Mouse (Mus musculus) lung, embryonic 14.5 days (tissue): ENCODE data around the gene Pou3f3. TPM values are rescaled to one million over a fixed set of nuclear protein-coding genes. Genes with fewer than 3 reads are reported as not detected.
A peak's percentile ranks its signal among the peaks of the same experiment; 100 is the strongest.

Experiments used
- ATAC-seq: fragments of 200-750 bp; cut with Nextera tagmentation; 2 replicates; pipeline ENCODE4 v1.8.0; 2017; ENCODE audit warnings: mild to moderate bottlenecking, moderate TSS enrichment, moderate library complexity; ENCODE audit not compliant: insufficient read depth
- DNase-seq: peaks from one replicate; pipeline ENCODE4 v3.0.0-alpha.2; 2015
- H3K27ac ChIP-seq: fragments of 300-500 bp; sonication (generic); 2 replicates; pipeline ENCODE4 v1.5.1; 2014; ENCODE audit warnings: low read depth, mild to moderate bottlenecking, moderate library complexity
- H3K27me3 ChIP-seq: fragments of 300-500 bp; sonication (generic); 2 replicates; pipeline ENCODE4 v1.6.1; 2014; ENCODE audit warnings: low read length, control low read depth; ENCODE audit not compliant: insufficient read depth
- H3K36me3 ChIP-seq: fragments of 300-500 bp; sonication (generic); 2 replicates; pipeline ENCODE4 v1.6.1; 2014; ENCODE audit warnings: control low read depth; ENCODE audit not compliant: insufficient read depth
- H3K4me1 ChIP-seq: fragments of 300-500 bp; sonication (generic); 2 replicates; pipeline ENCODE4 v1.6.1; 2014; ENCODE audit warnings: antibody characterized with exemption, control low read depth; ENCODE audit not compliant: insufficient read depth
- H3K4me2 ChIP-seq: fragments of 300-500 bp; sonication (generic); 2 replicates; pipeline ENCODE4 v1.6.1; 2014; ENCODE audit warnings: mild to moderate bottlenecking
- H3K4me3 ChIP-seq: fragments of 300-500 bp; sonication (generic); 2 replicates; pipeline ENCODE4 v1.5.1; 2014; ENCODE audit warnings: low read depth, low read length
- H3K9ac ChIP-seq: fragments of 300-500 bp; sonication (generic); 2 replicates; pipeline ENCODE4 v1.6.1; 2014
- H3K9me3 ChIP-seq: fragments of 300-500 bp; sonication (generic); 2 replicates; pipeline ENCODE4 v1.6.1; 2016; ENCODE audit warnings: low read depth, low read length, control low read depth
- CTCF ChIP-seq: IDR thresholded peaks from 2 replicates; pipeline ENCODE4 v1.5.1; 2016; ENCODE audit warnings: antibody characterized with exemption, low read depth
- WGBS: fragments of 180-500 bp; shearing (Covaris S2); extraction: QIAGEN DNeasy Blood & Tissue Kit; methylation state at CpG from one replicate; pipeline ENCODE4 v1.1.7; 2014; 5-methylcytosine and 5-hydroxymethylcytosine counted together
- polyA plus RNA-seq: library from polyadenylated mRNA; unstranded; fragments of >200 nt; fragmentation: Nextera tagmentation; extraction: Ambion mirVana; gene quantifications from 2 replicates; pipeline ENCODE4 v1.2.1, GENCODE M21; 2014

Pou3f3 gene
- polyA plus RNA-seq, 1 experiment from 2014 or later, result 0.49 TPM

- TF ChIP-seq CTCF, result no peak
- ATAC-seq, result peak; percentile 11; the same call in 1 of the 2 replicates
- Histone ChIP-seq H3K27ac (no peak overlapping the region), H3K4me1 (no peaks in the 10 kb centered on the region), H3K4me2 (no peak overlapping the region), H3K36me3 (no peaks in the 10 kb centered on the region), H3K9ac (no peak overlapping the region), H3K4me3 (no peak overlapping the region), H3K9me3 (no peaks in the 10 kb centered on the region), H3K27me3 (peaks cover 97% of the 10 kb centered on the region)
- DNase-seq, result no peak
- 16% methylated on average over 17 of the region's 17 CpGs for WGBS
Observed at GRCm38 (mm10) chr1:42704981-42705810, 9.6 kb downstream of the Pou3f3 start.

DNA sequence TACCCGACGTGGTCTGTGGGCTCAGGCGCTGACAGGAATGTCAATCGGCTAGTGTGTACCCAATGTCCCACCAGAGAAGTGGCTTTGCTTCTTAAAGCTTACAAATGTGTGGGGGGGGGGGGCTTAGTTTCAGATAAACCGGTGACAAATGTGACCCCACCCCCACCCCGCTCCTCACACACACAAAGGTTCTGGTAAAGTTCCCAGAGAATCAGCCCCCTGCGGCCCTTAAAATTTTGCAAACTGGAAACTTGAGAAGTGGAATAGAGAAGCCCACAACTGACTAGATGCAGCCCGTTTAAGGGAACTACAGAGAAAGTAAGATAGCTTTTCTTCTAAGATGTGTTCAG is 10.2 kb downstream of the Pou3f3 start:
- 0 out of 2 replicates have a peak, but pooled peaks have one; percentile 35 for ATAC-seq
- Histone ChIP-seq H3K36me3 (no peaks in the 10 kb centered on the region), H3K9ac (no peak overlapping the region), H3K4me3 (no peak overlapping the region), H3K27me3 (peaks cover 97% of the 10 kb centered on the region), H3K4me1 (no peaks in the 10 kb centered on the region), H3K27ac (no peak overlapping the region), H3K4me2 (no peak overlapping the region), H3K9me3 (no peaks in the 10 kb centered on the region)
- no peak for TF ChIP-seq CTCF
- 11% methylated on average over 8 of the region's 8 CpGs for WGBS
- no peak for DNase-seq

DNA sequence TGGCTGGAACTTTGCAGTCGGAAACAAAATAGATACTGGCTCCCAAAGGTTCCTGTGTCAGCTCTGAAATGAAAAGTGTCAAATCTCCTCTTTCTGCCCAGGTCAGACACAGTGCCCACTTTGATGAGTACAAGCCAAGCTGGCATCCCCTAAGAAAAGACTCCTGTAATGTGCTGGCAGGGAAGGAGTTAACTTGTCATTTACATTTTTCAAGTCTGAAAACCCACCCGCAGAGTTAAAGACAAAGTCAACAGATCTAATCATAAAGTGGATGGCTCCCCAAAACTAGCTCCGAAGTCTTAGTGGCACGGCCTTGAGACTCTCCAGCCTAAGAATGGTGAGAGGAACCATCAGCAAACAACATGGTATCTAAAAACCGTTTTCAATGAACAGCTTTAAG is 11.6 kb downstream of the Pou3f3 start:
- no peaks in the 10 kb centered on the region for H3K36me3 ChIP-seq
- H3K27me3 ChIP-seq, result peaks cover 97% of the 10 kb centered on the region
- no peak overlapping the region for H3K4me3 ChIP-seq
- WGBS, result 5% methylated on average over 5 of the region's 5 CpGs
- H3K9ac ChIP-seq, result no peak overlapping the region
- no peak for TF ChIP-seq CTCF
- DNase-seq (no peak), ATAC-seq (no peak)
- no peak overlapping the region for H3K4me2 ChIP-seq
- no peak overlapping the region for H3K27ac ChIP-seq
- no peaks in the 10 kb centered on the region for H3K4me1 ChIP-seq
- no peaks in the 10 kb centered on the region for H3K9me3 ChIP-seq

DNA sequence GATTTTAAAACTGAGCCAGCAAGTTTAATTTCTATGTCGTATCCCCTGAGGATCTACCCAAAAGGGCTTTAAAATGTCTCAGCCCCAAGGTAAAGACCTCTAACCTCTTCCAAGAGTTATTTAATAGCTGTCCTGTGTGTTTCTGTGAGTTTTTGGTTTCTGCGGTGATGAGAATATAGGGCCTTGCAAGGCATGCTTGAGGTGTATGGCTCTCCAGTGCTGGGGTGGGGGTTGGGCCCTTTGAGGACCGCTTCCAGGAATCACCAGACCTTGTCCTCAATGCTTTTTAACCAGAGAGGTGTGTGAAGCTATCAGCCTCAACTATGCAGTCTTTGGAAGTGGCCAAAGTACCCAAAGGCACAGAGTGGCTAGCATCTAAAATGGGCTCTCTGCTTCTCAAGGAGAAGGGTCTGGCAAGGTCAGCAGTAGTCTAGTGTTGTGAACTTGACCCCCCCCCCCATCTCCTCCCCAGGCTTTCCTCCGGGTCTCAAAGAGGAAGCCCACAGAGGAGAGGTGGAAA is 12.1 kb downstream of the Pou3f3 start:
- Histone ChIP-seq H3K4me3 (no peak overlapping the region), H3K9ac (no peak overlapping the region), H3K27me3 (peaks cover 98% of the 10 kb centered on the region), H3K4me2 (no peak overlapping the region), H3K4me1 (no peaks in the 10 kb centered on the region), H3K27ac (no peak overlapping the region), H3K9me3 (no peaks in the 10 kb centered on the region), H3K36me3 (no peaks in the 10 kb centered on the region)
- no peak for TF ChIP-seq CTCF
- ATAC-seq (no peak), DNase-seq (no peak)
- 5% methylated on average over 4 of the region's 4 CpGs for WGBS

- H3K9ac ChIP-seq, result no peak overlapping the region
- no peaks in the 10 kb centered on the region for H3K36me3 ChIP-seq
- DNase-seq, result no peak
- no peak for ATAC-seq
- WGBS, result 30% methylated on average over 1 of the region's 1 CpGs
- no peaks in the 10 kb centered on the region for H3K9me3 ChIP-seq
- peaks cover 97% of the 10 kb centered on the region for H3K27me3 ChIP-seq
- H3K4me2 ChIP-seq, result no peak overlapping the region
- no peak for TF ChIP-seq CTCF
- H3K4me1 ChIP-seq, result no peaks in the 10 kb centered on the region
- H3K27ac ChIP-seq, result no peak overlapping the region
- no peak overlapping the region for H3K4me3 ChIP-seq
Observed at GRCm38 (mm10) chr1:42709024-42709423, 13.5 kb downstream of the Pou3f3 start.

DNA sequence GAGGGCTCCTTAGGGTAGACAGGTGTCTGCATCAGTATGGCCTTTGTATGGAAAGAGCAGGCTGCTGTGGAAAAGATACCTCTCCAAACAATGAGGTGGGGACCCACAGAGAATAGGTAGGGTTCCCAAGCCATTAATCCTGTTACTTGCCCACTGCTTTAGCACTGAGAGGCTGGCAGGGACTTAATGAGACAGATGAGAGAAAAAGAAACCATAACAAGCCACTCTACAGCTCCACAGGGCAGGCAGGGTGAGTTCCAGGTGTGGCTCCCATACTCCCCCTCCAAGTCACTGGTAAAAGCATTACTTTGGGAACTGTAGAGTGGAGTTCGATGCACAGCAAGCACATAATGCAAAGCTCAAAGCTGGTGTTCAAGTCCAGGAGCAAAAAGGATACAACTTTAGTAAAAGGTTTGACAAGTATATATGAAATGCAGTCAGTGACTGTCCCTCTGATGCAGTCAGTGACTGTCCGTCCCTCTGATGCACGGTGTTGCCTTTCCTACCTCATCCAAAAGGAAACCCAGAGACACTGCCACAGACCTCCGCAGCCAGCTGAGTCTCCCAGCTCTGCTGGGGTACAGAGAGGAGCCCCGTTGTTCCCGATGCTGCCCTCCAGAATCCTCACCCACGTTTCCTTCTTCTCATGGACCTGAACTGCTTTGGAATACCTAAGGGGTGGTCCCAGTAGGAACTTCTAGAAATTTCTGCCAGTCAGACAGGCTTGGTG is 14.0 kb downstream of the Pou3f3 start:
- Histone ChIP-seq H3K27ac (no peak overlapping the region), H3K27me3 (peaks cover 95% of the 10 kb centered on the region), H3K4me1 (no peaks in the 10 kb centered on the region), H3K9me3 (no peaks in the 10 kb centered on the region), H3K9ac (no peak overlapping the region), H3K4me3 (no peak overlapping the region), H3K4me2 (no peak overlapping the region), H3K36me3 (no peaks in the 10 kb centered on the region)
- ATAC-seq (no peak), DNase-seq (no peak)
- no peak for TF ChIP-seq CTCF
- WGBS, result 16% methylated on average over 7 of the region's 7 CpGs

GRCm38 (mm10) chr1:42710234-42710633 is 14.7 kb downstream of the Pou3f3 start:
- no peak for TF ChIP-seq CTCF
- H3K9ac ChIP-seq, result no peak overlapping the region

More at GRCm38 (mm10) chr1:42710234-42710633, 14.7 kb downstream of the Pou3f3 start:
- H3K27ac ChIP-seq, result no peak overlapping the region
- H3K4me3 ChIP-seq, result no peak overlapping the region
- H3K9me3 ChIP-seq, result no peaks in the 10 kb centered on the region
- H3K4me2 ChIP-seq, result no peak overlapping the region
- no peaks in the 10 kb centered on the region for H3K4me1 ChIP-seq
- 19% methylated on average over 4 of the region's 4 CpGs for WGBS
- no peaks in the 10 kb centered on the region for H3K36me3 ChIP-seq
- ATAC-seq, result no peak
- DNase-seq, result no peak
- peaks cover 95% of the 10 kb centered on the region for H3K27me3 ChIP-seq
